Mouse (Mus musculus): ENCODE measurements around the gene Tfe3.

DNA sequence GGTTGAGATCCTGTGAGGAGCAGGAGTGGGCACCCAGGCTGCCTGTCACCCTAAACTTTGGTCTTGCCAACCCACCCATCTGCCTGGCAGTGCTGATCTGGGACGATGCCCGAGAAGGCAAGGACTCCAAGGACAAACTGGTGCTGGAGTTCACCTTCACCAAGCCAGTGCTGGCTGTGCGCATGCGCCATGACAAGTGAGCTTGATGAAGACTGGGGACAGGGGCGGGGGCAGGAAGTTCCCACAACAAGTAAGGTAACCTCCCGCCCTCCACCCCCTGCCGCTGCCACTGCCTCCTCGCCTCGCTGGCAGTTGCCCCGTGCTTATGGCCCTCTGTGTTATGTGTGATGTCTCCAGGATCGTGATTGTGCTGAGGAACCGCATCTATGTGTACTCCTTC, 36.5 kb upstream of the Tfe3 start:
- TF ChIP-seq CTCF (IDR thresholded peaks at IDR 0.05; ENCODE audit: low read depth) (no peak), EP300 (optimal IDR thresholded peaks at IDR 0.05) (no peak)

Data from stomach, postnatal 0 days (tissue).